Mouse (Mus musculus) heart, postnatal 0 days (tissue): ENCODE data around the gene Icosl. TPM values are rescaled to one million over a fixed set of nuclear protein-coding genes. Genes with fewer than 3 reads are reported as not detected.

Experiments
- ATAC-seq: fragments of 200-750 bp; cut with Nextera tagmentation; 2 replicates; pipeline ENCODE4 v1.8.0; 2017; ENCODE audit warnings: low read depth, moderate number of reproducible peaks, moderate library complexity; ENCODE audit not compliant: insufficient read depth
- DNase-seq: peaks from one replicate; pipeline ENCODE4 v3.0.0-alpha.2; 2016; ENCODE audit warnings: low spot score
- H3K27ac ChIP-seq: fragments of 300-500 bp; sonication (generic); 2 replicates; pipeline ENCODE4 v1.5.1; 2014; ENCODE audit warnings: low read depth, mild to moderate bottlenecking
- H3K27me3 ChIP-seq: fragments of 300-500 bp; sonication (generic); 2 replicates; pipeline ENCODE4 v1.6.1; 2014; ENCODE audit warnings: low read length, mixed read lengths; ENCODE audit not compliant: control insufficient read depth, insufficient read depth
- H3K36me3 ChIP-seq: fragments of 300-500 bp; sonication (generic); replicated peaks from 2 replicates; pipeline ENCODE4 v1.6.1; 2014; ENCODE audit warnings: low read length, mixed read lengths; ENCODE audit not compliant: control insufficient read depth, insufficient read depth
- H3K4me1 ChIP-seq: fragments of 300-500 bp; sonication (generic); 2 replicates; pipeline ENCODE4 v1.6.1; 2014; ENCODE audit warnings: antibody characterized with exemption; ENCODE audit not compliant: control insufficient read depth, insufficient read depth
- H3K4me2 ChIP-seq: fragments of 300-500 bp; sonication (generic); 2 replicates; pipeline ENCODE4 v1.6.1; 2014; ENCODE audit warnings: low read depth, mild to moderate bottlenecking, low read length, moderate library complexity
- H3K4me3 ChIP-seq: fragments of 300-500 bp; sonication (generic); 2 replicates; pipeline ENCODE4 v1.5.1; 2014; ENCODE audit warnings: low read depth, low read length
- H3K9ac ChIP-seq: fragments of 300-500 bp; sonication (generic); replicated peaks from 2 replicates; pipeline ENCODE4 v1.6.1; 2014; ENCODE audit warnings: low read depth, low read length, mixed read lengths
- H3K9me3 ChIP-seq: fragments of 300-500 bp; sonication (generic); replicated peaks from 2 replicates; pipeline ENCODE4 v1.6.1; 2016; ENCODE audit warnings: low read length; ENCODE audit not compliant: control insufficient read depth
- CTCF ChIP-seq: IDR thresholded peaks from 2 replicates; pipeline ENCODE4 v1.5.1; 2016; ENCODE audit warnings: antibody characterized with exemption, control low read depth, low read depth
- EP300 ChIP-seq: IDR thresholded peaks from 2 replicates; pipeline ENCODE4 v1.6.1; 2016; ENCODE audit warnings: antibody characterized with exemption, low read depth
- WGBS: fragments of 180-500 bp; shearing (Covaris S2); extraction: QIAGEN DNeasy Blood & Tissue Kit; methylation state at CpG from one replicate; pipeline ENCODE4 v1.1.7; 2014; 5-methylcytosine and 5-hydroxymethylcytosine counted together
- polyA plus RNA-seq: library from polyadenylated mRNA; unstranded; fragments of >200 nt; fragmentation: Nextera tagmentation; extraction: Ambion mirVana; gene quantifications from 2 replicates; pipeline ENCODE4 v1.2.1, GENCODE M21; 2015
- total RNA-seq: library from RNA; depleted of rRNA; stranded (reverse); fragments of >200 nt; gene quantifications from 2 replicates; pipeline ENCODE4 v1.2.3, GENCODE M21; 2014; ENCODE audit warnings: low replicate concordance; rRNA removed

The Icosl gene
- total and polyA plus RNA-seq, 2 experiments from 2014 or later, result 1.9 to 7.4 TPM

DNA sequence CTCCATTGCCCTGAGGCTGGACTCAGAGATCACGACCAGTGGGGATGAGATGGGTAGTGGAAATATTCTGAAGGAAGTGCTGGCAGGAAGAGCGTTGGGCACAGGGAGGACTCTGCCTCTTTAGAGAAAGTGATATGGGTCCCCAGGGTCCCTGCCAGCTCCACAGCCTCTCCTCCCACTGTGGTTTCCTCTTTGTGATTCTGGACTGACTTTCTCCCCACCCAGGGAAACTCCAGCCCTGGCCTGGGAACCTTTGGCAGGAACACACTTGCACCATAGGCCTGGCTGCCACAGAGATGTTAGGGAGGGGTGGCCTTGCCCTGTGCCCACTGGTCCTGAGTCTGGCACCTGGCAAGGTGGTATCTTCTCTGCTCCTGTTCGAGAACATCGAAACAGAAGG is 60.9 kb downstream of the Icosl start:
- Histone ChIP-seq H3K4me1 (peaks cover 6% of the 10 kb centered on the region; the same call in 1 of the 2 replicates), H3K27ac (no peak overlapping the region), H3K9me3 (no peaks in the 10 kb centered on the region), H3K27me3 (0 out of 2 replicates have a peak, but pooled peaks cover 5% of the 10 kb centered on the region), H3K4me2 (no peak overlapping the region), H3K9ac (no peak overlapping the region), H3K36me3 (no peaks in the 10 kb centered on the region), H3K4me3 (no peak overlapping the region)
- 62% methylated on average over 4 of the region's 4 CpGs for WGBS
- ATAC-seq (no peak), DNase-seq (no peak)
- TF ChIP-seq CTCF (no peak), EP300 (no peak)

Other genes starting within 250 kb of the Icosl start
- gene Krtap10-4, start 242.2 kb upstream of the Icosl start, total RNA-seq, result not detected in 2 replicates
- not detected in 2 replicates for gene Krtap10-4, start 242.2 kb upstream of the Icosl start, polyA plus RNA-seq
- gene Krtap10-10, start 233.4 kb upstream of the Icosl start, total RNA-seq, result not detected in 2 replicates
- not detected in 2 replicates for gene Krtap10-10, start 233.4 kb upstream of the Icosl start, polyA plus RNA-seq
- gene Gm36176, start 222.5 kb upstream of the Icosl start, total RNA-seq, result not detected in 2 replicates
- gene Gm36176, start 222.5 kb upstream of the Icosl start, polyA plus RNA-seq, result not detected in 2 replicates
- gene Gm10318, start 216.4 kb upstream of the Icosl start, total RNA-seq, result not detected in 2 replicates
- gene Gm10318, start 216.4 kb upstream of the Icosl start, polyA plus RNA-seq, result not detected in 2 replicates
- gene Gm3285, start 207.3 kb upstream of the Icosl start, total RNA-seq, result not detected in 2 replicates
- not detected in 2 replicates for gene Gm3285, start 207.3 kb upstream of the Icosl start, polyA plus RNA-seq
- 0.08 and 2.5 TPM in 2 replicates for gene Lrrc3, start 166.8 kb upstream of the Icosl start, total RNA-seq
- gene Lrrc3, start 166.8 kb upstream of the Icosl start, polyA plus RNA-seq, result 0.54 and 0.63 TPM in 2 replicates
- 0.27 and 2.4 TPM in 2 replicates for gene Trpm2, start 98.7 kb upstream of the Icosl start, total RNA-seq
- 0.11 TPM in 2 replicates for gene Trpm2, start 98.7 kb upstream of the Icosl start, polyA plus RNA-seq
- 14.8 and 48.9 TPM in 2 replicates for gene 1810043G02Rik, start 90.8 kb upstream of the Icosl start, total RNA-seq
- 18.1 and 18.6 TPM in 2 replicates for gene 1810043G02Rik, start 90.8 kb upstream of the Icosl start, polyA plus RNA-seq
- 353 and 356 TPM in 2 replicates for gene Pfkl, start 59.2 kb upstream of the Icosl start, total RNA-seq
- 68.9 and 71.0 TPM in 2 replicates for gene Pfkl, start 59.2 kb upstream of the Icosl start, polyA plus RNA-seq
- not detected in 2 replicates for gene Dnmt3l, start 27.4 kb upstream of the Icosl start, total RNA-seq
- not detected in 2 replicates for gene Dnmt3l, start 27.4 kb upstream of the Icosl start, polyA plus RNA-seq
- not detected in 2 replicates for gene Aire, start 25.7 kb upstream of the Icosl start, total RNA-seq
- not detected in 2 replicates for gene Aire, start 25.7 kb upstream of the Icosl start, polyA plus RNA-seq
- 438 and 442 TPM in 2 replicates for gene D10Jhu81e, start 100.5 kb downstream of the Icosl start, total RNA-seq
- 87.9 and 92.0 TPM in 2 replicates for gene D10Jhu81e, start 100.5 kb downstream of the Icosl start, polyA plus RNA-seq
- 11.5 and 12.1 TPM in 2 replicates for gene Pwp2, start 115.8 kb downstream of the Icosl start, total RNA-seq
- 6.2 and 6.9 TPM in 2 replicates for gene Pwp2, start 115.8 kb downstream of the Icosl start, polyA plus RNA-seq
- gene Trappc10, start 175.3 kb downstream of the Icosl start, total RNA-seq, result 51.0 and 53.3 TPM in 2 replicates
- 13.2 and 13.6 TPM in 2 replicates for gene Trappc10, start 175.3 kb downstream of the Icosl start, polyA plus RNA-seq